Mouse (Mus musculus) urinary bladder, adult 18-20 months (tissue): Measurements from ENCODE around the gene Cblc.

ENCODE experiments used
- DNase-seq, 2 experiments: peaks; one replicate each; pipeline ENCODE4 v3.0.0; 2022; ENCODE audit warnings: low spot score in 2 of 2, mixed read lengths in 2 of 2

Gene Cblc

DNA sequence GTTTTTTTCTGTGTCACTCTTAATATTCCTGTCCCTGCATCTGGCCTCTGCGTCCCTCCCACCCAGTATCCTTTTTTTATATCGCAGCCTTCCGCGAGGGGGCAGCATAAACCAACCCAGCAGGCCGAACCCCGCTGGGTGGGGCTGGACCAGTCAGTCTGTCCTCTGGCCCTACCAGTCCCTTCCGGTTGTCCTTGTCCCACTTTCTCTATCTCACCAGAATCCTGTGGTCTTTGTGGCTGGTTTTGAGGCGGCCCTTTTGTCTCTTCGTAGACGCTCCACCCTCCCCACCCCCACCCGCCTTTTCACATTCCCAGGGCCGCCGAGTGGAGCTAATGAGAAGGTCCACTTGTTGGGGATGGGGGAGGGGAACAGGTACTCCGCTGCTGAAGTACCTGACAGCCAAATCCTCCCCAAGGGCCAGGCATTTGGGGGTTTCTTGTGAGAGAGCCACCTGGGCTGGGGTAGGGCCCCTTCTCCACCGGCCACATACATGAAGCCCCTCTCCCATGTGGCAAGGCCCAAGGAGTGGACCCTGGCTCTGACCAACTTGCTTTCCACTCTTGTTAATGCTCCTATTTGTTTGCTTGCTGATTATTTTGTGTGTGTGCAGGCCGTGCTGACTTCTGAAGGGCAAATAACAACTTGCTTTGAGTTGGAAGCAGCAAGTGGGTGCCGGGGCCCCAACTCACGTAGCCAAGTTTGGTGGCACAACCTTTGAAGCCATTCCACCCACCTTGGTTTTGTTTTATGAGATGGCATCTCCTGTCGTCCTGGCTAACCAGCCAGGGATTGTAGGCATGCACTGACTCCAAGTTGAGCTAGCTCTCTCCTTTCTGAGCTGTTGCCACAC lies 46.2 kb downstream of the Cblc start, which contains the start of gene Nectin2:
TSS of gene Nectin2 (minus strand) at position 267 of the 853 bp plus-strand sequence.
- DNase-seq, result peak; percentile 72 to 86

GRCm38 (mm10) chr7:19749389-19750216 lies 47.0 kb downstream of the Cblc start:
- peak; percentile 97 to 99 for DNase-seq

DNA sequence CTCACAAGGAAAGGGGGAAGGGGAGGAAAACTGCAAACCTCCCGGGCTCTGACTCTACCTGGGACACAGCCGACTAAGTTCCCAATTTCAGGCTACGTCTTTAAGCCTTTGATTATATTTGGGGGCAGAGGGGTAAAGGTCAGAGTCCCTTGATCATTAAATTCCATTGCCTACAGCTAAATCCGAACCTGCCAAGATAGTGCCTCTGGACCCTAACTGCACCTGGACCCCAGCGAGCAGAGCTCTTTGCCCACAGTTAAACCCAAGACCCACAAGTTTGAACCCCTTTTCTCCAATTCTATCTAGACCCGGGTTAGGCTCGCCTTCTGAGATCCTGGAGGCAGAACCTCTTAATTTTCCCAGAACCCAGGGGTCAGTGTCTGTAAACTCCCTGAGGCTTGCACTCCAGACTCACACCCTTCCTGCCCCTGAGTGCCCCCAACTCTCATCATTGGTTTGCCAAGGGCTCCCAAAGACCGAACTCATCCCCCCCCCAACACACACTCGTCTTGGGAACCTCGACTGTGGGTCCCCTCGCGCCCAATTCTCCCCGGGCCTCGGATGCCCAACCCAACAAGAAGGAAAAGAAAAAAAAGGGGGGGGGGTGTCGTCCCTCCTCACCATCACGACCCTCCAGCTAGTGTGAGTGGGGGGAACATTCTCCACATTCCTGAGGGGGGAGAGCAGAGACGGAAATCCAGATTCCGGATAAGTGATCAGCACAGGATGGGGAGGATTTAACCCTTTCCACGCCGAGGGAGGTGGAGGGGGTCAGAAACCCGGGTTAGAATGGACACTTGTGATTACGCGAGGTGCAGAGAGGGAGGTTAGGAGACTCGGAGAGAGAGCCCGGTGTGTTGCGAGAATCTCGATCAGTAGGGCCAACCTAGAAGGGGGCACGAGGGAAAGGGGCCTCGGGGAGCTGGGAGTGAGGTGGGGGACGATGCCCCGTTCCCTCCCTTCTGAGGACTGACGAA lies 48.1 kb downstream of the Cblc start:
- no peak for DNase-seq

GRCm38 (mm10) chr7:19747420-19748218 lies 49.0 kb downstream of the Cblc start:
- DNase-seq, result peak; percentile 36 to 39

- DNase-seq, result no peak
These were observed 50.0 kb downstream of the Cblc start for GRCm38 (mm10) chr7:19746426-19747201.

- no peak for DNase-seq
These were observed 50.6 kb downstream of the Cblc start for GRCm38 (mm10) chr7:19745971-19746370.

DNA sequence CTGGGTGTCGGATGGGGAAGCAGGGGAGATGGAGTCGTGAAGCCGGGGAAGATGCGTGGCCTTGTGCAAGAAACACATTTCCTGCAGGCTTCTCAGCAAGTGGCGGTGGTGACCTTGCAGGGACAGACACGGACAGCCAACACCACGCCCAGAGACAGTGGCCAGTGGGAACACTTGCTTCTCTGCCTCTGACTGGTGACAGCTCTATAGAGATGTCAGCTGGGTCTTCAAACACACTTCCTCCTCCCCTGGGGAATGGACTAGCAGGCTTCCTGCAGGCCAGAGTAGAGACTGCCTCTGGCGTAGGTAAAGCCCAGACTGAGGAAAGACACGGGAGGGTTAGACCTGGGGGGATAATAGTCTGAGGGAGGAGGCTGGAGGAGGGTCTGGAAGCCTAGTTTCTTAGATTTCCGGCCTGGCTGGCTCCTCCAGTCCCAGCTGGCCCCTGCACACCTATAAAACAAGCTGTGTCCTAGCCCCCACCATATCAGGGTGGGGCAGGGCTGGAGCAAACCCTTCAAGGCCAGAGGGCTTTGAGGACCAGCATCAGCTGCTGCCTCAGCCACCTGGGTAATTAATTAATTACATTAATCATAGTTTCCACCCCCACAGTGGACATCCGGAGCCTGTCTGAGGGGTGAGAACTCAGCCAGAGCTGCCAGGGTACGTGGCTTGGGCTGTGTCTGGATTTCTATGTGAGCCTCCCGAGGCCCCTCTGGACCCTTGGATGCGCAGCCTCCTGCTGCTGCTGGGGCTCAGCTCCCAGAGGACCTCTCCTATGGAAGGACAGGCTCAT lies 51.8 kb downstream of the Cblc start:
- DNase-seq, result no peak

GRCm38 (mm10) chr7:19743791-19744190 lies 52.8 kb downstream of the Cblc start:
- no peak for DNase-seq

- DNase-seq, result no peak
These were observed 54.1 kb downstream of the Cblc start for GRCm38 (mm10) chr7:19742468-19742867.

- DNase-seq, result no peak
These were observed 55.1 kb downstream of the Cblc start for GRCm38 (mm10) chr7:19741329-19742031.

DNA sequence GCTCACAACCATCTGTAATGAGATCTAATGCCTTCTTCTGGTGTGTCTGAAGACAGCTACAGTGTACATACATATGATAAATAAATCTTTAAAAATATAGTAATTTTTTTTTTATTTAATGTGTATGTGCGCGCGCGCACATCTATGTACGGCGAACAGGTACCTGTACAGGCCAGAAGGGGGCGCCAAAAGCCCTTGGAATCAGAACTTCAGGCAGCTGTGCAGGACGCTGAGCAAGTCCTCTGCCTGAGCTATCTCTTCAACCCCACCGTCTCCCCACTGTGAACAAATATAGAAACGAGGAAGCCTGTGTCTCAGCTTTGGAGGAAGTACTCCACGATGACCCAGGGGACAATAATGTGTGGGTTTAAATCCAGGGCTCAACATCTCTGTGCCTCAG lies 56.3 kb downstream of the Cblc start:
- no peak for DNase-seq

DNA sequence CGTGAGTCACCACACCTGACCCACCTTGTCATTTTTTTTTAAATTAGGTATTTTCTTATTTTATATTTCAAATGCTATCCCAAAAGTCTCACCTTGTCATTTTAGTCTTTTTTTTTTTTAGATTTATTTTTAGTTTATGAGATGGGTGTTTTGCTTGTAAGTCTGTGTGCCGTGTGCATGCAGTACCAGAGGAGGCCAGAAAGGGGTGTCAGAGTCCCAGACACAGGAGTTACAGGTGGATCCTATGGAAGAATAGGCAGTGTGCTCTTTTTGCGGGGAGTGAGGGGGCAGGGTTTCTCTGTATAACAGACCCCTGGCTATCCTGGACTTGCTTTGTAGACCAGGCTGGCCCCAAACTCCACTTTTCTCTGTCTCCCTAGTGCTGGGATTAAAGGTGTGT lies 57.8 kb downstream of the Cblc start:
- DNase-seq, result no peak

- no peak for DNase-seq
These were observed 60.1 kb downstream of the Cblc start for GRCm38 (mm10) chr7:19736389-19737057.

DNA sequence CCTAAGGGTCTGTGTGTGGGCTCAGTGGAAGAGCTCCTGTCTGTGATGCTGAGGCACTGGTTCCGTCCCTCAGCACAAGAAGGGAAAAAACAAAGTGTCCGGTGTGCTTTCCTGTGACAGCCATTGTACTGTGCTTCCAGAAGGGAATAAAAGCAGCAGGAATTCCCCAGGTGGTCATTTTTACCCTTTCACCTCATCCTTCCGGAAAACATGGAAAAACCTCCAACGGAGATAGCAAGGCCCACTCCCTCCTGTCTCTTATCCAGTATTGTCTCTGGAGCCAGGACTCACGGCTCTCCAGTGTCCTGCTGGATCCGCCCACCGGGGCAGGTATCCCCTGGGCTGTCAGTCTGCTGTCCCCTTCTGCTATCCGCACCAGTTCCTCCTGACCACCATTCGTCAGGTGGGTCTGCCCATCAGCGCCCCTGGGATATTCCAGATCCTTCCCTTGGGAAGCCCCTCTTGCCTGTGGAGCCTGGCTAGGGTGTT lies 62.4 kb downstream of the Cblc start:
- no peak for DNase-seq
